8 mouse cellular contexts compared by ENCODE assay signal in the genomic region with DNA sequence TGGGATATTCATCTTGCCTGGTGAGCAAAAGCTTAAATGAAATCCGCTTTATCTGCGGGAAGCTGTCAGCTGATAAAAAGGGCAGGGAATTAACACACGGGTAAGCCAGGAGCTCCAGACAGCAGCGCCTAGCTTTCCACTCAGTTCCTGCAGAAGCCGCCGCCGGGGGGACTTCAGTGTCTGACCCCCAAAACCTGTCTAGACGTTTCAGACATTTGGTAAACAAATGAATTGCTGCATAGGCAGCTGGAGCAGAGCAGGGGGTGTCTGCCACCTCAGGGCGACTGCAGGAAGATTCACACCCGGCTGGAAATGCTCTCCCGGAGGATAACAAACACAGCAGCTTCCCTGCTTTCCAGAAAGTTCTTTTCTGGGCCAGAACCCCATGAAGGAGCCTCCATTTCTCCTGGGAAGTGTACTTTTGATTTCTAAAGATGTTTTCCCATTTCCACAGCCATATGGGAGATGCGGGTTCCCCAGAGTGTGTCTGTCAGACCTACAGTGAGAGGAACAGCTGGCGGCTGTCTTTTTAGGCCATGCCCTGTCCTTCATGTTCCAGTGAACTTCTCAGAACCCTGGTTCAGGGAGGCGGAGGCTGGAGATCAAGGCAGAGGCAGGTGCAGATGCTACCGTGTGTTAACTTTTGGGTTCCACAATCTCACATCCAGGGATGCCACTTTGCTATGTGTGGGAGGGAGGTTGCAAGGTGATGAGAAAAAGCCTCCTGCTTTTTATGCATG. TPM values are rescaled to one million over a fixed set of nuclear protein-coding genes. Genes with fewer than 3 reads are reported as not detected.
DNase-seq lines count a peak whose midpoint lies in the region; ATAC-seq and TF ChIP-seq lines count a peak whose summit lies in the region.

No protein-coding gene starts in this region.

- no peaks in the 10 kb centered on the region for H3K36me3 ChIP-seq in hindbrain, embryonic 12.5 days
- H3K36me3 ChIP-seq in hindbrain, embryonic 11.5 days (ENCODE audit: control insufficient read depth, insufficient read depth, low read length) = no peaks in the 10 kb centered on the region
- no peaks in the 10 kb centered on the region for H3K36me3 ChIP-seq in heart, postnatal 0 days (replicated peaks; ENCODE audit: control insufficient read depth, insufficient read depth, low read length)

- peaks cover 16% of the 10 kb centered on the region; the same call in 1 of the 2 replicates for H3K27me3 ChIP-seq in hindbrain, embryonic 12.5 days
- 0 out of 2 replicates have a peak, but pooled peaks cover 2% of the 10 kb centered on the region for H3K27me3 ChIP-seq in hindbrain, embryonic 11.5 days (ENCODE audit: control insufficient read depth, insufficient read depth, low read length)
- no peaks in the 10 kb centered on the region for H3K27me3 ChIP-seq in heart, postnatal 0 days (ENCODE audit: control insufficient read depth, insufficient read depth, low read length)

- TF ChIP-seq POLR2A in cortical plate, adult 2 months (IDR thresholded peaks at IDR 0.05; ENCODE audit: extremely low read depth, insufficient read depth, low read length) = no peak

- no peak overlapping the region for H3K4me2 ChIP-seq in hindbrain, embryonic 12.5 days (replicated peaks)
- H3K4me2 ChIP-seq in hindbrain, embryonic 11.5 days (replicated peaks; ENCODE audit: low read depth, low read length) = no peak overlapping the region
- peak overlapping the region; percentile 52; the same call in 1 of the 2 replicates for H3K4me2 ChIP-seq in heart, postnatal 0 days (ENCODE audit: low read depth, low read length)

- no peaks in the 10 kb centered on the region for H3K9me3 ChIP-seq in hindbrain, embryonic 12.5 days (replicated peaks)
- no peaks in the 10 kb centered on the region for H3K9me3 ChIP-seq in hindbrain, embryonic 11.5 days (ENCODE audit: control insufficient read depth, low read length)
- H3K9me3 ChIP-seq in heart, postnatal 0 days (replicated peaks; ENCODE audit: control insufficient read depth, low read length) = no peaks in the 10 kb centered on the region

- peaks cover 46% of the 10 kb centered on the region for H3K4me1 ChIP-seq in hindbrain, embryonic 12.5 days
- peaks cover 8% of the 10 kb centered on the region for H3K4me1 ChIP-seq in hindbrain, embryonic 11.5 days (replicated peaks; ENCODE audit: control insufficient read depth, insufficient read depth, low read length)
- H3K4me1 ChIP-seq in cortical plate, adult 2 months (ENCODE audit: control insufficient read depth, insufficient read depth, low read length) = no peaks in the 10 kb centered on the region
- peaks cover 40% of the 10 kb centered on the region for H3K4me1 ChIP-seq in heart, postnatal 0 days (ENCODE audit: control insufficient read depth, insufficient read depth)

- no peak for TF ChIP-seq EP300 in heart, postnatal 0 days (IDR thresholded peaks at IDR 0.05; ENCODE audit: low read depth)

- no peak for TF ChIP-seq CTCF in cortical plate, adult 2 months (IDR thresholded peaks at IDR 0.05; ENCODE audit: extremely low read depth, insufficient read depth, low read length)
- no peak for TF ChIP-seq CTCF in heart, postnatal 0 days (IDR thresholded peaks at IDR 0.05; ENCODE audit: low read depth)

- no peak overlapping the region for H3K4me3 ChIP-seq in hindbrain, embryonic 12.5 days
- H3K4me3 ChIP-seq in hindbrain, embryonic 11.5 days (ENCODE audit: low read depth, low read length) = no peak overlapping the region
- no peak overlapping the region for H3K4me3 ChIP-seq in cortical plate, adult 2 months (ENCODE audit: insufficient read depth, low read length)
- H3K4me3 ChIP-seq in heart, postnatal 0 days (ENCODE audit: low read depth, low read length) = no peak overlapping the region

- peak overlapping the region; percentile 72 for H3K27ac ChIP-seq in hindbrain, embryonic 12.5 days
- no peak overlapping the region for H3K27ac ChIP-seq in hindbrain, embryonic 11.5 days (ENCODE audit: low read depth, low read length)
- peak overlapping the region; percentile 22; the same call in 1 of the 2 replicates for H3K27ac ChIP-seq in cortical plate, adult 2 months (ENCODE audit: insufficient read depth, low read length)
- peak overlapping the region; percentile 59 for H3K27ac ChIP-seq in heart, postnatal 0 days (ENCODE audit: low read depth)

- DNase-seq in hindbrain, embryonic 11.5 days (ENCODE audit: low spot score) = no peak
- no peak for DNase-seq in heart, postnatal 0 days (ENCODE audit: low spot score)
- DNase-seq in mesoderm, embryonic 11.5 days (ENCODE audit: low read depth, low spot score) = peak; percentile 40
- DNase-seq in cerebellum, adult 8-10 months = no peak
- DNase-seq in ovary, postnatal 10 days (ENCODE audit: low spot score) = no peak
- DNase-seq in adipocyte (ENCODE audit: low spot score) = no peak

- 14% methylated on average over 15 of the region's 15 CpGs for WGBS in hindbrain, embryonic 12.5 days
- WGBS in hindbrain, embryonic 11.5 days = 15% methylated on average over 15 of the region's 15 CpGs
- 34% methylated on average over 15 of the region's 15 CpGs for WGBS in heart, postnatal 0 days

- H3K9ac ChIP-seq in hindbrain, embryonic 12.5 days = no peak overlapping the region
- no peak overlapping the region for H3K9ac ChIP-seq in hindbrain, embryonic 11.5 days (ENCODE audit: low read depth, low read length)
- no peak overlapping the region for H3K9ac ChIP-seq in heart, postnatal 0 days (replicated peaks; ENCODE audit: low read depth, low read length)

- no peak for ATAC-seq in hindbrain, embryonic 12.5 days (ENCODE audit: low FRiP score)
- ATAC-seq in hindbrain, embryonic 11.5 days (ENCODE audit: low FRiP score) = no peak
- ATAC-seq in heart, postnatal 0 days (ENCODE audit: insufficient read depth, low read depth) = no peak

RNA-seq across cellular contexts. Expression of a gene that starts 58.7 kb away (rescaled TPM):
- polyA plus RNA-seq in hindbrain, embryonic 12.5 days (2016; fragmentation: Nextera tagmentation; extraction: Ambion mirVana) = 5.6 and 6.3 TPM in 2 replicates
- polyA plus RNA-seq in hindbrain, embryonic 11.5 days (2014; fragmentation: Nextera tagmentation; extraction: Ambion mirVana) = 3.4 and 5.0 TPM in 2 replicates
- 39.8 and 42.3 TPM in 2 replicates for polyA plus RNA-seq in cortical plate, adult 2 months (2012; rRNA removed)
- total RNA-seq in heart, postnatal 0 days (2014; rRNA removed; ENCODE audit: low replicate concordance) = 6.3 and 12.9 TPM in 2 replicates
- 4.3 and 4.4 TPM in 2 replicates for polyA plus RNA-seq in heart, postnatal 0 days (2015; fragmentation: Nextera tagmentation; extraction: Ambion mirVana)
